Mouse (Mus musculus) Muller cell, postnatal 12 days (primary cell): Measurements from ENCODE around the gene Higd1b.

Source experiments
- DNase-seq: peaks from one replicate; pipeline ENCODE4 v3.0.0-alpha.2; 2015; ENCODE audit errors: inconsistent ontology term

Gene Higd1b

DNA sequence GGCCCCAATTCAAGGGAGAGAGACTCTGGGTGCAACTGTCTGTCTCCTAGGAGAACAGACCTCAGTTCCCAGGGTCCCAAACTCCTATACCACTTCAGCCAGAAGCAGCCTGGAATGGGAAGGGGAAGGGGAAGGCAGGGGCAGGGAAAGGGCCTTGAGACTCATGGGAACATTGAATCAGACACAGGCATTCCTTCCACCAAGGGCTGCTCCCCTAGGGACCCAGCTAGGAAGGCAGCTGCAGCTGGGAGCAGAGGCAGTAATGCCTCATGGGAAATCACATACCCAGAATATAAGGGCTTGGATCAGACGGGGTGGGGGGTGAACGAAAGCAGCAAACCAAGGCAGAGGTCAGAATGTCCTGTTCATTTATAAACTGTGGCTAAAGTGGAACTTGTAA lies 2.5 kb downstream of the Higd1b start:
- DNase-seq = no peak

DNA sequence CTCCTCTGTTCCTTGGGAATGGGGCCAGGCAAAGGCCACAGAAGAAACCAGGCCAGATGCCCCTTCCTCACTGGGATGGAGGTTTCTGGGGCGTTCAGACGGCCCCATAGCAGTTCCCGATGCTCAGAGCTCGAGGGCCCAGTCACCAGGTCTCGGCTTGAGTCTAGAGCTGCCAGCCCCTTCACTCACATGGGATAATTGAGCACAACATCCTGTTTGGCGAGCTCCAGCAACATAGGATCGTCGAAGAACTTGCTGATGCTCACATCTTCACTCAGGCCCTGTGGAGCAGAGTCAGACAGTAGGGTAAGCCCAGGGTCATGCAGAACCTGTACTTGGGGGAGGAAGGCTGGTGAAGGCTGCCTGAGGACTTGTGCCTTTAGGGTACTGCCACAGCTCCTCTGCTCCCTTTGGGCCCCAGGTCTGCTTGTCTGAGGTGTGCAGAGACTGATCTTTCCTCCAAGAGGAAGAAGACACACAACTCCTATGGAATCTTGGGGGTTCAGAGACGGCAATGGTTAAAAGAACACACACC lies 3.0 kb downstream of the Higd1b start:
- no peak for DNase-seq

DNA sequence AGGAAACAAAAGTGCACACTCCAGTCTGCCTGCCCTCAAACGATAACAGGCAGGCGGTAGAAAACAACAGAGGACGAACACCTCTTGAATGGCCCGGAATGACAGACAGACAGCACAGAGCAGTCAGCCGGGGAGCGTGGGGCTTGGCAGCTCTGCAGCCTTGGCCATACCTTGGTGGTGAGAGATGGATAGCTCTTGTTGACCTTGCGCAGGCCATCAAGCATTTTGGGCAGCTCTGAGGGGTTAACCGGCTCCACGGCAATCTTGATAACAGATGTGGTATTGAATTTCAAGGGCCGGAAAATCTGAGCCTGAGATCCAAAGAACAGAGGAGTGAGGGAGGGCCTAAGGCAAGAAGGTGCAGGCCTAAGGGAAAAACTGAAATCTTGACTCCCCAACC lies 10.3 kb downstream of the Higd1b start:
- DNase-seq = no peak

DNA sequence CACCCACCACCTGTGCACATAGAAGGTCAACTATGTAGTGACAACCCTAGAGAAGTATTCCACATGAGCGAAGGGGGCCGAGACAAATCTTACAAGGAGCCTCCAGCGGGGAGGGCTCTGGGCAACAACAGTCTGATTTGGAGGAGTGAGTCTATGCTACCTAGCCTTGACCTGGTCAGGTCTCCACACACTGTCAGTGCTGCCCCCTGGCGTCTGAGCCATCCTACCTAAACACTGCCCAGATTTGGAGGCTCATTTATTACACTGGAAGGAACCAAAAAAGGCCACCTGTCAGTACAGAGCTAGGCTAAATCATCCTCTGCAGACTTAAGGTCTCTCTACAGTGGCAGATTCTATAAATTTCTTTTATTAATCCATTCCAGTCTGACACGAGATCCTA lies 16.2 kb downstream of the Higd1b start:
- DNase-seq = peak; percentile 39

DNA sequence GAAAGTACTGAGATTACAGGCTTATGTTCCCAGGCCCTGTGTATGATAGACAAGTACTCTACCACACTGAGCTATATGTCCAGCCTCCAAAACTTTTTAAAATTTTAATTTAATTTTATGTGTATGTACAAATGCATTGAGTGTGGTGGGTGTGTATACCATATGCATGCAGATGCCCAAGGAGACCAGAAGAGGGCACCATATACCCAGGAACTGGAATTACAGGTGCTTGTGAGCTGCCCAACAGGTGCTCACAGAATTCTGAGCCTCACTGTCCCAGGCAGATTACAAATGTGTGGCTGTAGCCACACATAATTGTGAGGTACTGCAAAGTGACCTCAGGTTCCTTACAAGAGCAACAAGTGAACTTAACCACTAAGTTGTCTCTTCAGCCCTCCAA lies 18.1 kb downstream of the Higd1b start:
- DNase-seq = no peak

DNA sequence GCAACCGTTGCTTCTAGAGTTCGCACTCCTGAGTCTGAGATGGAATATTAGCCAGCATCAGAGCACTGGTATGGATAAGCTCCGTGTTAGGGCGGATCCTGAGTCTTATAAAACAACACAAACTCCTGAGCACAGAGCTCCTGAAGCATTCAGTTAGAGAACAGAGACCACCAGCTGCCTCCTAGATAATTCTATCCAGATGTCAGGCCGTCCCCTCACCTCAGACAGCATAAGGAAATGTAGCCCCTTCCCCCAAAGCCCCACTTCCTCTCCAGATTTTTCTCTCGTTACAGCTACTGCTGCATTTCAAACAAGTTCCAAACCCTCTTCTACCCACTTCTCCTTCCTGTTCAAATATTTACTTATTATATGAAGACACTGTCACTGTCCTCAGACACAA lies 20.3 kb downstream of the Higd1b start:
- DNase-seq = no peak

DNA sequence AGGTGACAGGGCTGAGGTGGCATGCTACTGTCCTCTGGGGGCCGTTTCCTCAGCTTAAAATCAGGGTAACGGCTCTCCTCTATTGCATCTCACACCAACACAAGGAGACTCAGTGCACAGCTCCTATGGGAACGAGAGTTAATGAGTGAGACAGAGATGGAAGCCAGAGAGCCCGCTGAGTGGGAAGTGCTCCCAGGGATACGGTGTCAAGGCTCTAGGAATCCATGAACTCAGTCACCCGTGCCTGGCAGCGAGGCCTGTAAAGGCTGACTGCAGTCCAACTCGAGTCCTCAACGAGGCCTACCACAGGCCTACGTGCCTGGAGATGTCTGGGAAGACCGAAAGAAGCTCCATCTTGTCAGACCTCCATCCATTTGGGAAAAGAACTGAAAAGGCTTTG lies 23.3 kb downstream of the Higd1b start:
- peak; percentile 20 for DNase-seq

DNA sequence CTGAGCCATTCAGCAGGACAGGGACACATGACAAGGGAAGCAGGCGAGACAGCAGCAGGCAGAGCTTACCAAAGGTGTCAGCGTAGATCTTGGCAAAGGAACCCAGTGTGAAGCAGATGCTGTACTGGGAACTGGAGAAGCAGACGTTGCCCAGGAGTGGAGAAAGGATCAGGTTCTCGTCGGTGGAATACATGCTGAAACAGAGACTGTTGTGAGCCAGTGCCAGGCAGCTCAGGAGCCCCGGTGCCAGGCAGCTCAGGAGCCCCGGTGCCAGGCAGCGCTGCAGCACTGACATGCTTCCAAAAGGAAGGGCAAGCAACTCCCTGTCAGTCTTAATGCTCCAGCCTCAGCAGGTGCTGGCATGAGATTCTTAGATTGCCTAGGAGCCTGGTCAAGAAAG lies 24.3 kb downstream of the Higd1b start:
- DNase-seq = no peak

DNA sequence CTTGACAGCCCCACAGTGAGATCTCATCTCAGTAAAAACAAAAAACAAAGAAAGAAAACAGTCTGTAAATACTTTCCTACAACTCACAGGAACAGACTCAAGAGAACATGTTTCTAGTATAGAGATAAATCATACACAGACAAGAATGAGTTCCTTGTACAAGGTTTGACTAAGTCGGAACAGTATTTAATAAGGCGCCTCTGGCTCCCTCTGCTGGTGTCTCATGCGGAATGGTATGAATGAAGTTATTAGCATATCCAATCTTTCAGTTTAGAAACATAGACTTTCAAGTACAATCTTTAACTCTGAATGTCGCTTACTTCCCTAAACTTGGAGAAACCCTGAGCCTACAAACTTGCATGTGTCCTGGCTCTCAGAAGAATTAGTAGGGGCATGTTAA lies 28.6 kb downstream of the Higd1b start:
- peak; percentile 26 for DNase-seq

DNA sequence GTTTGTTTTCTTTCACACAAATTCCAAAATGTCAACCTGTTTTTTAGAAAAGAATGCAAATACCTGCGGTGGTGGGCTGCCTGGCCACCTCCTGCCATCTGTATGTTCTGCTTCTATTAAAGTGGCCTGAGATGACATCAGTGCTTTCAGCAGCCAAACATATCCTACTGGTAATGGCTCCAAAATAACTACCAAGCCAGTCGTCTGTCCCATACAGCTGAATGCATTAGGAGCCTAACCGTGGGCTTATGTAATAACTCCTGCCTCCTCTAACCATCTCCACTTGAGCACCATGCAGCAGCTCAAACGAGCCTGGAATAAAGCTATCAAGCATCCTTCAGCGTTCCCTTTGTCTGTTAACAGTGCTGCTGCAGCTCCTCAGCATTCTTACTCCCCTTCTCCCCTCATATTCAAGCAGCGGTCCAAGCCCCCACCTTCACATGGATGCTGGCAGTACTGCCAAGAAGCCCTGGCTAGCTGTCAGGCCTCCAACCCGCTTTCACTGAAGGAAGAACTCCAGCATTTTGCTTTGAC lies 39.2 kb downstream of the Higd1b start:
- DNase-seq = no peak

DNA sequence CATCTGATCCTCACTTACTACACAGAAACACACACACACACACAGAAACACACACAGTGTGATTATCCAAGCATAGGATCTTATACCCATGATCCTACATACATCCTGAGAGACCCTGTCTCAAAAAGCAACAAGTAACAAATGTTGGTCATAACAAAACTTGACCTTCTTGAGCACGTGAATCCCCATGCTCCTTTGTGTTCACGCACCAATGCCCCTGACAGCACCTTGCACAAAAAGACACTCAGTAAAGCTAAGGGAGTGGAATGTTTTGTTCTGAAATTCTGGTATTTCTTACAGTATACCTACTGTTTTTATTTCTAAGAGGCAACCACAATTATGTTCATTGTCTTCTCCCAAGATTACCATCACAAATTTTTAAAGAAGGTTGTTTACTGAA lies 43.9 kb downstream of the Higd1b start:
- no peak for DNase-seq

DNA sequence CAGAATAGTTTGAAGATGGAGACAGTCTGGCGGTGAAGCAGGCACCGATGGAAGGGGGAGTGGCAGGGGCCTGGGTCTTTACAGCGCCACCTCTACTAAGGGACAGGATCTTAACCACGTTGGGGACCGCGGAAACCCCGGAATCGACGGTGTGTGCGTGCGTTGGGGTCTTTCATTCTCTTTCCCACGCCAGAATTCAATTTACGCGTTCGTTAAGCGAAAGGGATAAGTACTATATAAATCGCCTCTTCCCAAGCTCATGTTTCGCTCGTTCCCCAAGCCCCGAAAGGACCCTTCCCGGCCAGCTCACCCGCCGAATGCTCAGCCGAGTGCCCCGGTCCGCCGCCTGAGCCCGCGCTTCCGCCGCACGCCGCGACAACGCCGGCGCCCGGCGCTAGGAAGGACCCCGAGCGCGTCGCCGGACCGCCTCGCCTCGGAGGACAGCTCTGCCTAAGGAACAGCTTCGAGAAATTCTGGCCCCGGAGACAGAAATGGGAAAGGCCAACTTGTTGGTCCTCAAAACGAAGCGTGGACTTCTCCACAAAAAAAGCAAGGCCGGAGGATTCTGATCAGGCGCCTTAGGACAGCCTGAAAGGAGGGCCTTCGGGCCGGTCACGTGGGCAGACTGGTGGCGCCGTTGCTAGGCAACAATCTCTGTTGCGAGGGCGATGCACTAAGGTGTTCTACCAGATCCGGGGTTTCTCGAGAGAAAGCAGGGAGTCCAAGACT lies 45.1 kb downstream of the Higd1b start, which contains the start of the genes Eftud2 and Ccdc103:
Eftud2 (minus strand) TSS at position 401 of the 729 bp plus-strand sequence.
Ccdc103 (plus strand) TSS at position 620 of the 729 bp plus-strand sequence.
- peak; percentile 88 for DNase-seq

DNA sequence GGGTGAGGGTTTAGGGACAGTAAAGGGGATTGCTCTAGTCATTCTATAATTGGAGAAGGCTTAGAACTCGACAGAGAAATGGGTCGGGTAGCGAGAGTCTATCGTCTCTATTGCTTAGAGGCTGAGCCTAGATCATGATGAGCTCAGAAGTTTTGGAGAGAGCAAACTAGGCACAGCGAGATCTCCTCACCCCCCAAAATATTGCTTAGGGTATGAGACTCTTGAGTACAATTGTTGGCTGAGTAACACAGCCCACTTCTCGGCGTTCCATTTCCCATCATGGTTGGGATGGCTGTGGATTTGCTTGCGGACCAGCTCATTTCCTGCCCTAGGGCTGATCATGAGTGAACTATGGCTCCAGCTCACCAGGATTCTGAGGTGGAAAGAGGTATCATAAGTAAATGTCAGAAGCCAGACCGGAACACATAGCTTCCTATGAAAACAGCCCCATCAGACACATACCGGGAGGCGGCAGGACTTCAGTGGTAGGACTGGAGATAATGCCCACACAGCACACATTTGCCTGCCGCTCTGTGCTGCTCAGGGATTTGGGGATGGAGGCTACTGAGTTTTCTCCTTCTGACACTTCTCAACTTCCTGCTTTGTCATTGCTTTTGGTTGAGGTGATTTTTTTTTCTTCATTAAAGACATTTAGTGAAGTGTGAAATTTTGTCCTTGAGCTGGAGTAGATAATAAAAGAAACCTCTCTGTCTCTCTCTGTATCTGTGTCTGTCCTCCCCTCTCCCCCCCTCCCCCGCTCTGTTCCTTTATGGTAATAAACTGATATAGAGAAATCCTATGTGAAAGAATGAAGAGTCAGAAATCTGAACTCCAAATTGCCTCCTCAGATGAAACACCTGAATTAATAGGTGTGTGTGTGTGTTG lies 45.9 kb downstream of the Higd1b start:
- no peak for DNase-seq

DNA sequence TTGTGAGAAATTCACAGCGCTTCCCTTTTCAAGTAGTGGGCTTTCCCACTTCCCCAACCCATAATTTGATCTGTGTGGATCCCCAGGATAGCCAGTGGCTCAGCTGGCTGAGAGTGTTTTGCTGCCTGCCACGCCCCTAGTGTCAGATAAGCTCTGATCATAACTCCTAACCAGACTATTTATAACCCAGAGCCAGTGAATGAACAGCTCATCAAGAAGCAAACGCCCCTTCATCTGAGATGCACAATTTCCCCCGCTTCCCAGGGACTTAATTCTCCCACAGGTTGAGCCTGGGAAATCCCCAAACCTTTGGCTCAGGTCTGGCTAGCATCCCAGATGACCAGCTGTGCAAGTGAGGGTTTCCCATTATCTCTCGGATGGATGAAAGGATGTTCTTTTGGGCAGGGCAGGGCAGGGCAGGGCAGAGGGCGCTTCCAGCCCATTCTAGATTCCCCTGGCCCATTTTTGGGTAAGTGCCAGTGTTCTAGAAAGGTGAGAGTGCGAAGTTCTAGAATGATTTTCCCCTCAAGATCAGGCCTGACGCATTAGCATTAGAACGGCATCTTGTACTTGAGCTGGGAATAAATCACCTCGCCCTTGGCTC lies 49.1 kb downstream of the Higd1b start, which contains the start of gene Fam187a:
Fam187a (plus strand) TSS at position 554 of the 604 bp plus-strand sequence.
- no peak for DNase-seq

DNA sequence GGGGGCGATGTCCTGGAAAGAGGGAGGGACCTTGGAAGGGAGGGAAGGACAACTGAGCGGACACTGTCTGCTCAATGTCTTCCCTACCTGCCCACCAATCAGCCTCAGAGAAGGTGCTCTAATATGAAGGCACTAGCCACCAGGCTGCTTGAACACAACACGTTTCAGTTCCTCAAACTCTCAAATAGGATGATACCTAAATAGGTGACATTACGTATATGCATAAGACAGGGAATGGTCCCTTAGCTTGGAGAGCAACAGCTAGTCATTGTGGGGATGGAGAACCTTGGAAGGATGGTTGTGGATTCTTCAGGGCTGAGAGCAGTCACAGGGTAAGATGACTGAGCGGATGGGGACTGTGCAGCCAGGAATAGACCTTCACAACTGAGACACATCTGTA lies 51.8 kb downstream of the Higd1b start:
- no peak for DNase-seq
